Mouse (Mus musculus) limb, embryonic 11.5 days (tissue): ENCODE data around the gene Rps6kc1. TPM values are rescaled to one million over a fixed set of nuclear protein-coding genes. Genes with fewer than 3 reads are reported as not detected.

Experiments
- ATAC-seq: fragments of 200-750 bp; cut with Nextera tagmentation; 2 replicates; pipeline ENCODE4 v1.8.0; 2017; ENCODE audit warnings: low read depth; ENCODE audit not compliant: insufficient number of reproducible peaks, low FRiP score, low TSS enrichment
- DNase-seq: peaks from one replicate; pipeline ENCODE4 v3.0.0-alpha.2; 2015; ENCODE audit warnings: low spot score
- H3K27ac ChIP-seq: fragments of 300-500 bp; sonication (generic); replicated peaks from 2 replicates; pipeline ENCODE4 v1.5.1; 2014; ENCODE audit warnings: low read depth, mild to moderate bottlenecking, low read length
- H3K27me3 ChIP-seq: fragments of 300-500 bp; sonication (generic); 2 replicates; pipeline ENCODE4 v1.6.1; 2014; ENCODE audit warnings: mild to moderate bottlenecking, low read length, mixed read lengths; ENCODE audit not compliant: control insufficient read depth, insufficient read depth
- H3K36me3 ChIP-seq: fragments of 300-500 bp; sonication (generic); 2 replicates; pipeline ENCODE4 v1.6.1; 2014; ENCODE audit warnings: mild to moderate bottlenecking, low read length, moderate library complexity, mixed read lengths; ENCODE audit not compliant: control insufficient read depth, insufficient read depth
- H3K4me1 ChIP-seq: fragments of 300-500 bp; sonication (generic); 2 replicates; pipeline ENCODE4 v1.6.1; 2014; ENCODE audit warnings: low read length, mixed read lengths; ENCODE audit not compliant: control insufficient read depth, insufficient read depth
- H3K4me2 ChIP-seq: fragments of 300-500 bp; sonication (generic); 2 replicates; pipeline ENCODE4 v1.6.1; 2014; ENCODE audit warnings: low read depth, mild to moderate bottlenecking, moderate library complexity; ENCODE audit not compliant: severe bottlenecking
- H3K4me3 ChIP-seq: fragments of 300-500 bp; sonication (generic); 2 replicates; pipeline ENCODE4 v1.5.1; 2014; ENCODE audit warnings: low read depth, low read length
- H3K9ac ChIP-seq: fragments of 300-500 bp; sonication (generic); 2 replicates; pipeline ENCODE4 v1.6.1; 2014; ENCODE audit warnings: mild to moderate bottlenecking, low read length
- H3K9me3 ChIP-seq: fragments of 300-500 bp; sonication (generic); 2 replicates; pipeline ENCODE4 v1.6.1; 2016; ENCODE audit warnings: low read length; ENCODE audit not compliant: control insufficient read depth
- WGBS: fragments of 180-500 bp; shearing (Covaris S2); extraction: QIAGEN DNeasy Blood & Tissue Kit; methylation state at CpG from one replicate; pipeline ENCODE4 v1.1.7; 2014; 5-methylcytosine and 5-hydroxymethylcytosine counted together
- polyA plus RNA-seq: library from polyadenylated mRNA; unstranded; fragments of >200 nt; fragmentation: Nextera tagmentation; extraction: Ambion mirVana; gene quantifications from 2 replicates; pipeline ENCODE4 v1.2.1, GENCODE M21; 2014

Gene Rps6kc1
- polyA plus RNA-seq, 1 experiment from 2014 or later: 15.4 TPM

DNA sequence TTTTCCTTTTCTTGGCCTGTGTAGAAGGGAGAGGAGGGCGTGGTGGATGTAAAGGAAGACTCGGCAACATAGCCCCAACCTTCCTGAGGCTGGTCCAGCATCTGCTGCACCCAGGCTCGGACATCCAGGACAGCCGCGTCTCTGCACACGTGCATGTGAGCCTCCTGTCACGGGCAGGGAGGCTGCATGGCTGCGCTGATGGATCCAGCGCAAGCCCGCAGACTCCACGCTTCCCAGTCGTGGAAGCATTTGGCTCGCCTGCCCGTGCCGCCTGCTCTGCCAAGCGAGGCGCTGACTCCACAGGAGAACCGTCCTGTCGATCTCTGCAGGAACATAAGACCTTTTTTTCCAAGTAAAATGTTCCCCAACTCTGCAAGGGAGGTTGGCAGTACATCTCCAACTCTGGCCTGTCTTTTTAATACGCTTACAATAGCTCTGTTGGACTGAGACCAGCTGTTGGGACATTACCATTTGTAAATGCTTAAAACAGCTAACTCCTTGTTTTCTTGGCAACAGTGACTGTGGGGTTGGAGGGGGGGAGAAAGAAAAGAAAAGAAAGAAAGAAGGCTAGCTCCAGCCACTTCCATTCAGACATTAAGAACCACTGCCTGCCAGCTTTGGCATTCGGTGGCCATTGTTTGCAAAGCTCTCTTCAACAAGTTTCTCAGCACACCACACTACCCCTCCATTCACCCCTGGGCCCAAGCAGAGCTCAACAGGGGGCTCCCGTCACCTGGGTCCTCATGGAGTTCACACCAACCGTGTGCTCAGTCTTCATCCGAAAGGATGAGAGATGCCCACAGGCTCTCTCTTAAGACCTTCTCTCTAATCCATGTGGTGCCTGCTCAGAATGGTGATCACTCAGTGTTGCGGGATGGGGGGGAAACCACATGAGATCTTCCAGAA lies 229.3 kb downstream of the Rps6kc1 start:
- Histone ChIP-seq H3K27ac (no peak overlapping the region), H3K36me3 (no peaks in the 10 kb centered on the region), H3K27me3 (no peaks in the 10 kb centered on the region), H3K4me2 (no peak overlapping the region), H3K9ac (no peak overlapping the region), H3K4me3 (no peak overlapping the region), H3K9me3 (no peaks in the 10 kb centered on the region), H3K4me1 (no peaks in the 10 kb centered on the region)
- ATAC-seq: no peak
- DNase-seq: no peak
- 73% methylated on average over 25 of the region's 25 CpGs for WGBS

GRCm38 (mm10) chr1:190675455-190675854 lies 236.1 kb downstream of the Rps6kc1 start:
- DNase-seq (no peak), ATAC-seq (no peak)
- H3K9ac ChIP-seq: no peak overlapping the region
- H3K36me3 ChIP-seq: no peaks in the 10 kb centered on the region
- 83% methylated on average over 3 of the region's 3 CpGs for WGBS
- no peak overlapping the region for H3K27ac ChIP-seq
- H3K27me3 ChIP-seq: no peaks in the 10 kb centered on the region
- no peaks in the 10 kb centered on the region for H3K9me3 ChIP-seq
- no peak overlapping the region for H3K4me3 ChIP-seq
- no peaks in the 10 kb centered on the region for H3K4me1 ChIP-seq
- no peak overlapping the region for H3K4me2 ChIP-seq

- no peak overlapping the region for H3K4me2 ChIP-seq
- WGBS: 73% methylated on average over 10 of the region's 10 CpGs
- H3K4me1 ChIP-seq: peaks cover 3% of the 10 kb centered on the region; the same call in 1 of the 2 replicates
- no peak overlapping the region for H3K4me3 ChIP-seq
- no peak overlapping the region for H3K27ac ChIP-seq
- H3K36me3 ChIP-seq: no peaks in the 10 kb centered on the region
- ATAC-seq (no peak), DNase-seq (peak; percentile 27)
- no peaks in the 10 kb centered on the region for H3K27me3 ChIP-seq
- no peak overlapping the region for H3K9ac ChIP-seq
- H3K9me3 ChIP-seq: no peaks in the 10 kb centered on the region
Measured at GRCm38 (mm10) chr1:190669099-190669498, 242.5 kb downstream of the Rps6kc1 start.

GRCm38 (mm10) chr1:190667821-190668220 lies 243.7 kb downstream of the Rps6kc1 start:
- 94% methylated on average over 11 of the region's 11 CpGs for WGBS
- no peak overlapping the region for H3K27ac ChIP-seq
- no peak overlapping the region for H3K9ac ChIP-seq
- H3K4me2 ChIP-seq: no peak overlapping the region
- H3K36me3 ChIP-seq: no peaks in the 10 kb centered on the region
- DNase-seq: no peak
- H3K27me3 ChIP-seq: no peaks in the 10 kb centered on the region
- ATAC-seq: no peak
- H3K4me3 ChIP-seq: no peak overlapping the region
- H3K9me3 ChIP-seq: no peaks in the 10 kb centered on the region
- H3K4me1 ChIP-seq: peaks cover 3% of the 10 kb centered on the region; the same call in 1 of the 2 replicates

DNA sequence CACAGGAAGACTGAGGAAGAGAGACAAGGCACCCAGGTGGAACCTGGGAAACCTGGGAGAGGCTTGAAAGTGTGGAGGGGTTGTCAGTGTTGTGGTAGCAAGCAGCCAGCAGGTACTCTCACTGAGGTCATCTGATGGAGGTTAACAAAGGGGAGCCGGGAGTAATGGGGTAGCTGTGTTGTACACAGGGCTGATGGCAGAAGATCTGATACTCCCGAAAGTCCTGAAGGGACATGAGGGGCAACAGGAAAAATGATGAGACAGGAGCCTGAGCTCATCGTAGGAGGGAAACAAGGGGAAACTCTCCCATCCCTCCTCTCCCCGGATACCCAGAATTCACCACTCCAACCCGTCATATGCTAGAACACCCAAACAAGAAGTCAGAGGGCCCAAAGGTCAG lies 244.2 kb downstream of the Rps6kc1 start:
- 87% methylated on average over 5 of the region's 5 CpGs for WGBS
- H3K4me2 ChIP-seq: no peak overlapping the region
- no peak overlapping the region for H3K9ac ChIP-seq
- peaks cover 3% of the 10 kb centered on the region; the same call in 1 of the 2 replicates for H3K4me1 ChIP-seq
- no peaks in the 10 kb centered on the region for H3K36me3 ChIP-seq
- no peak overlapping the region for H3K27ac ChIP-seq
- no peak overlapping the region for H3K4me3 ChIP-seq
- ATAC-seq (no peak), DNase-seq (no peak)
- H3K27me3 ChIP-seq: no peaks in the 10 kb centered on the region
- no peaks in the 10 kb centered on the region for H3K9me3 ChIP-seq

DNA sequence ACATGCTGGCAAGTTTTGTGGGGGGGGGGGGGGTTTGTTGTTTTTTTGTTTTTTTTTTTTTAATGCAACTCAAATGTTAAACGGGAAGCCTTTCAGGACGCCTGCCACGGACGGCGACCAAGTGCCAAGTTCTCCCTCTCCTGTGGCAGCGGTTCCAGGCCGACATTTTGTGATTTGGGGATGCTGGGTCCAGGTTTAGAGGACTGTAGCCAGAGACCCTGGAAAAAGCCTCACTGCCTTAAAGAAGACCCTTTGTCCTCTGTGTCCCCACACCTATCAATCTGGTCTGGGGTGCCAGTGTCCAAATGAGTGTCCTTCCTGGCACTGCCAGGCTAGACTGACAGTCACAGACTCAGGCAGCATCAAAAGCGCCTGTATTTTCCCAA lies 246.1 kb downstream of the Rps6kc1 start:
- no peaks in the 10 kb centered on the region for H3K9me3 ChIP-seq
- H3K9ac ChIP-seq: no peak overlapping the region
- 86% methylated on average over 8 of the region's 8 CpGs for WGBS

DNA sequence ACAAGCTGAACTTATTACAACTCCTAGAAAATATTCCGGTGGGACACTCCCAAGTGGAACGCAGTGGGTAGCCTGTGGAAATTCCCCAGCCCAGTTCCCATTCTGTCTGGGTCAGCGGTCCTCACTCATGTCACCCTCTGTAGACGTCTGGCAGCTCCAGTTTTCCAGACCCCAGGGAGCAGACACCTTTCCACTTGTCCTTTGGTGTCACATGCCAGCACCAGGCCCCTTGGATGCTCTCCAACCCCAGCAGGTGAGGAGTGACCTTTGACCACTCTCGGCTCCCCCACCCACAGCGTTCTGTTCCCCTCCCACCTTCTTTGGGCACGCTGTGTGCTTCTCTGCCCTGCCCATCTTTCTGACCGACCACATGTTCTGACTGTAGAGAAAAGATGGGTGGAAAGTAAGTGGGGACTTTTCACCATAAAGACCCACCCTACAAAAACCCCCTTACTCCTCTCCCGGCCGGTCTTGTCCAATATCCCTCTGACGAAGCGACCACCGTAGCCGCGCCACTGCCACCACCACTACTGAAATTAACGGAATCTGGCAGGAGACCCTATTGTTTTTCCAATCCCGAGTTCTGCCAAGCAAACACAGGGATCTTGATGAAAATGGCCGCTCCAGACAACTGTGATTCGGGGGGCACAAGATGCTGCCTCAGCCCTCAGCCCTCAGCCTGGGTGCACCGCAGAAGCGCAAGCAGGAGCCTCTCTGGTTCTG lies 246.6 kb downstream of the Rps6kc1 start:
- Histone ChIP-seq H3K4me3 (no peak overlapping the region), H3K27ac (no peak overlapping the region), H3K9ac (no peak overlapping the region), H3K9me3 (no peaks in the 10 kb centered on the region), H3K4me2 (no peak overlapping the region), H3K27me3 (no peaks in the 10 kb centered on the region), H3K4me1 (peaks cover 3% of the 10 kb centered on the region; the same call in 1 of the 2 replicates), H3K36me3 (no peaks in the 10 kb centered on the region)
- ATAC-seq (no peak), DNase-seq (no peak)
- 87% methylated on average over 21 of the region's 21 CpGs for WGBS

More for the DNA sequence above, 246.1 kb downstream of the Rps6kc1 start:
- Histone ChIP-seq H3K27me3 (no peaks in the 10 kb centered on the region), H3K27ac (no peak overlapping the region), H3K4me2 (no peak overlapping the region), H3K36me3 (no peaks in the 10 kb centered on the region), H3K4me1 (peaks cover 3% of the 10 kb centered on the region; the same call in 1 of the 2 replicates), H3K4me3 (no peak overlapping the region)
- ATAC-seq (no peak), DNase-seq (no peak)

GRCm38 (mm10) chr1:190663996-190664395 lies 247.6 kb downstream of the Rps6kc1 start:
- Histone ChIP-seq H3K4me1 (no peaks in the 10 kb centered on the region), H3K27me3 (no peaks in the 10 kb centered on the region), H3K27ac (no peak overlapping the region), H3K9me3 (no peaks in the 10 kb centered on the region), H3K4me3 (no peak overlapping the region), H3K9ac (no peak overlapping the region), H3K36me3 (no peaks in the 10 kb centered on the region), H3K4me2 (no peak overlapping the region)
- 89% methylated on average over 4 of the region's 4 CpGs for WGBS
- ATAC-seq: no peak
- no peak for DNase-seq
